ENCODE assay signal across 19 mouse cellular contexts in the genomic region with DNA sequence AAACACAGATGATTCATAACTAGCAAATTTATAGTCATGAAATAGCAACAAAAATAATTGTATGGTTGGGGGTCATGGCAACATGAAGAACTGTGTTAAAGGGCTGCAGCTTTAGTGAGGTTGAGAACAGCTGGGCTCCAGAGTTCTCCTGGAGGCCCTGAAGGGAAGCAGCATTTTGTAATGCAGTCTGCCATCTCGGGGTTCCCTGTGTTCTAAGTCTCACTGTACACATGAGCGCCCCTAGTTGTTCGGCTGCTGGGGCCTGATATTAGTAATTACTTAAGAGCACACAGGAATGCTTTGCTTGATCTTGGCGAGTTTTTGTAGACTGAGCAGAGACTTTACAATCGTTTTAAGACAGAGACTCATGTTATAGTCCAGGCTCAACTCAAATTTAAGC. TPM values are rescaled to one million over a fixed set of nuclear protein-coding genes. Genes with fewer than 3 reads are reported as not detected.
"Had no signal": no experiment of that assay in that cellular context is flagged by ENCODE, and none has a peak within 500 bp of the region (broad histone marks: within the 10 kb centered on the region; RNA-seq: fewer than 3 reads in every experiment).

No protein-coding gene starts in this region.

- H3K4me3 ChIP-seq: limb, embryonic 12.5 days; midbrain, embryonic 10.5 days; myocyte; neural tube, embryonic 15.5 days had no signal

- DNase-seq: kidney, adult 9 months; kidney, postnatal 36 days; layer of hippocampus, adult 9-11 months; layer of hippocampus, postnatal 36 days; lung, adult 18-20 months; lung, postnatal 4 days; midbrain, embryonic 14.5 days; right cerebral cortex, adult 18-20 months; right cerebral cortex, postnatal 25 days; thymus, postnatal 4 days had no signal

- H3K4me1 ChIP-seq: limb, embryonic 12.5 days; midbrain, embryonic 10.5 days had no signal

- H3K9me3 ChIP-seq: limb, embryonic 12.5 days; midbrain, embryonic 10.5 days; neural tube, embryonic 15.5 days had no signal

- H3K27ac ChIP-seq: kidney, postnatal 0 days; limb, embryonic 12.5 days; midbrain, embryonic 10.5 days; neural tube, embryonic 15.5 days; stomach, postnatal 0 days had no signal

- H3K4me2 ChIP-seq: limb, embryonic 12.5 days; neural tube, embryonic 15.5 days had no signal

- H3K9ac ChIP-seq: limb, embryonic 12.5 days; neural tube, embryonic 15.5 days had no signal

- H3K27me3 ChIP-seq: limb, embryonic 12.5 days; neural tube, embryonic 15.5 days had no signal

- ATAC-seq: inflammation-experienced regulatory T-cells, adult 6 months had no signal

- H3K36me3 ChIP-seq: limb, embryonic 12.5 days; midbrain, embryonic 10.5 days; neural tube, embryonic 15.5 days had no signal

RNA-seq across cellular contexts. Expression of a gene that starts 1.6 kb away (rescaled TPM):
- polyA plus RNA-seq: inflammation-experienced regulatory T-cells, adult 6 months; limb, embryonic 12.5 days; lung, embryonic 16.5 days; midbrain, embryonic 10.5 days; midbrain, embryonic 14.5 days; neural tube, embryonic 11.5 days; neural tube, embryonic 15.5 days had no signal
